Mouse (Mus musculus): ENCODE results near the gene Gm20388. TPM values are rescaled to one million over a fixed set of nuclear protein-coding genes. Genes with fewer than 3 reads are reported as not detected.
A peak's percentile ranks its signal among the peaks of the same experiment; 100 is the strongest.

Gm20388 gene
- polyA plus RNA-seq, 1 experiment from 2014 or later: not detected

- H3K27me3 ChIP-seq (ENCODE audit: control insufficient read depth, insufficient read depth, low read length): no peaks in the 10 kb centered on the region
- 93% methylated on average over 8 of the region's 8 CpGs for WGBS
- no peaks in the 10 kb centered on the region for H3K9me3 ChIP-seq (ENCODE audit: control insufficient read depth, low read length)
- H3K36me3 ChIP-seq (ENCODE audit: control insufficient read depth, insufficient read depth, low read length): no peaks in the 10 kb centered on the region
- H3K4me3 ChIP-seq (ENCODE audit: low read depth, low read length): no peak overlapping the region
- ATAC-seq (ENCODE audit: insufficient number of reproducible peaks, low FRiP score, low TSS enrichment, low read depth) (no peak), DNase-seq (ENCODE audit: low spot score) (no peak)
- H3K4me2 ChIP-seq (ENCODE audit: low read depth, severe bottlenecking): no peak overlapping the region
- no peak overlapping the region for H3K9ac ChIP-seq (ENCODE audit: low read length)
- H3K27ac ChIP-seq (replicated peaks; ENCODE audit: low read depth, low read length): no peak overlapping the region
- peaks cover 14% of the 10 kb centered on the region for H3K4me1 ChIP-seq (ENCODE audit: control insufficient read depth, insufficient read depth, low read length)
Observed at GRCm38 (mm10) chr8:120044907-120045306, 134.3 kb downstream of the Gm20388 start.

DNA sequence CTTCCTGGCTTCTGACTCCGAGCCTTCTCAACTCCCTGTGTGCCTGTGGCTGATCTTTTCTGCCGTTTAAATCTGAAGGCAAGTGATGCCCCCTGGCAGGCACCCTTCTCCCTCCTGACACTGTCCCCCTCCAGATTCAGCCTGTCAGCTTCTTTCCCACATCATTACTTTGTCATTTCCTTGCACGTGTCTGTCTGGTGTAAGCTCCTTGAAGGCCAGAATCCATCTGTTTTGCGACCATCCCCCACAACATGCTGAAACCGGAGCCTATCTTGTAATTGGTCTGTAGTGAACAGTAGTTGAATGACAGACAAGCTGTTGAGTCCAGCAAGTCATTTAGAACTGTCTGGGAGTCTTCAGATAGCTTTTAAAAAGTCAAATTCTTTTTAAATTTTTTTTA is 134.8 kb downstream of the Gm20388 start:
- ATAC-seq (ENCODE audit: insufficient number of reproducible peaks, low FRiP score, low TSS enrichment, low read depth) (no peak), DNase-seq (ENCODE audit: low spot score) (peak; percentile 40)
- H3K27ac ChIP-seq (replicated peaks; ENCODE audit: low read depth, low read length): no peak overlapping the region
- H3K4me2 ChIP-seq (ENCODE audit: low read depth, severe bottlenecking): no peak overlapping the region
- no peaks in the 10 kb centered on the region for H3K9me3 ChIP-seq (ENCODE audit: control insufficient read depth, low read length)
- H3K4me1 ChIP-seq (ENCODE audit: control insufficient read depth, insufficient read depth, low read length): peaks cover 14% of the 10 kb centered on the region
- H3K9ac ChIP-seq (ENCODE audit: low read length): no peak overlapping the region
- no peaks in the 10 kb centered on the region for H3K36me3 ChIP-seq (ENCODE audit: control insufficient read depth, insufficient read depth, low read length)
- no peaks in the 10 kb centered on the region for H3K27me3 ChIP-seq (ENCODE audit: control insufficient read depth, insufficient read depth, low read length)
- WGBS: 33% methylated on average over 5 of the region's 5 CpGs
- H3K4me3 ChIP-seq (ENCODE audit: low read depth, low read length): no peak overlapping the region

GRCm38 (mm10) chr8:120046258-120047020 is 135.8 kb downstream of the Gm20388 start:
- no peak overlapping the region for H3K4me3 ChIP-seq (ENCODE audit: low read depth, low read length)
- DNase-seq (ENCODE audit: low spot score): peak; percentile 37
- no peaks in the 10 kb centered on the region for H3K27me3 ChIP-seq (ENCODE audit: control insufficient read depth, insufficient read depth, low read length)
- no peak overlapping the region for H3K4me2 ChIP-seq (ENCODE audit: low read depth, severe bottlenecking)
- no peaks in the 10 kb centered on the region for H3K36me3 ChIP-seq (ENCODE audit: control insufficient read depth, insufficient read depth, low read length)
- peaks cover 14% of the 10 kb centered on the region for H3K4me1 ChIP-seq (ENCODE audit: control insufficient read depth, insufficient read depth, low read length)
- ATAC-seq (ENCODE audit: insufficient number of reproducible peaks, low FRiP score, low TSS enrichment, low read depth): peak; percentile 47; the same call in 1 of the 2 replicates
- WGBS: 64% methylated on average over 14 of the region's 14 CpGs
- H3K9me3 ChIP-seq (ENCODE audit: control insufficient read depth, low read length): no peaks in the 10 kb centered on the region
- H3K27ac ChIP-seq (replicated peaks; ENCODE audit: low read depth, low read length): 0 out of 2 replicates have a peak overlapping the region, but pooled peaks have one; percentile 15
- H3K9ac ChIP-seq (ENCODE audit: low read length): no peak overlapping the region

GRCm38 (mm10) chr8:120049949-120050348 is 139.3 kb downstream of the Gm20388 start:
- no peak for ATAC-seq (ENCODE audit: insufficient number of reproducible peaks, low FRiP score, low TSS enrichment, low read depth)
- no peaks in the 10 kb centered on the region for H3K27me3 ChIP-seq (ENCODE audit: control insufficient read depth, insufficient read depth, low read length)
- no peaks in the 10 kb centered on the region for H3K36me3 ChIP-seq (ENCODE audit: control insufficient read depth, insufficient read depth, low read length)
- 70% methylated on average over 13 of the region's 13 CpGs for WGBS
- no peaks in the 10 kb centered on the region for H3K9me3 ChIP-seq (ENCODE audit: control insufficient read depth, low read length)
- H3K4me2 ChIP-seq (ENCODE audit: low read depth, severe bottlenecking): no peak overlapping the region
- no peak overlapping the region for H3K9ac ChIP-seq (ENCODE audit: low read length)
- peaks cover 14% of the 10 kb centered on the region for H3K4me1 ChIP-seq (ENCODE audit: control insufficient read depth, insufficient read depth, low read length)
- no peak overlapping the region for H3K27ac ChIP-seq (replicated peaks; ENCODE audit: low read depth, low read length)
- H3K4me3 ChIP-seq (ENCODE audit: low read depth, low read length): no peak overlapping the region
- no peak for DNase-seq (ENCODE audit: low spot score)

GRCm38 (mm10) chr8:120050376-120050775 is 139.7 kb downstream of the Gm20388 start:
- Histone ChIP-seq H3K9ac (ENCODE audit: low read length) (no peak overlapping the region), H3K27me3 (ENCODE audit: control insufficient read depth, insufficient read depth, low read length) (no peaks in the 10 kb centered on the region), H3K36me3 (ENCODE audit: control insufficient read depth, insufficient read depth, low read length) (no peaks in the 10 kb centered on the region), H3K4me3 (ENCODE audit: low read depth, low read length) (no peak overlapping the region), H3K9me3 (ENCODE audit: control insufficient read depth, low read length) (no peaks in the 10 kb centered on the region), H3K4me2 (ENCODE audit: low read depth, severe bottlenecking) (no peak overlapping the region), H3K4me1 (ENCODE audit: control insufficient read depth, insufficient read depth, low read length) (peaks cover 14% of the 10 kb centered on the region), H3K27ac (replicated peaks; ENCODE audit: low read depth, low read length) (no peak overlapping the region)
- no peak for DNase-seq (ENCODE audit: low spot score)
- ATAC-seq (ENCODE audit: insufficient number of reproducible peaks, low FRiP score, low TSS enrichment, low read depth): no peak
- WGBS: 90% methylated on average over 10 of the region's 10 CpGs

- DNase-seq (ENCODE audit: low spot score) (no peak), ATAC-seq (ENCODE audit: insufficient number of reproducible peaks, low FRiP score, low TSS enrichment, low read depth) (no peak)
- H3K27ac ChIP-seq (replicated peaks; ENCODE audit: low read depth, low read length): no peak overlapping the region
Observed at GRCm38 (mm10) chr8:120051006-120051405, 140.4 kb downstream of the Gm20388 start.

GRCm38 (mm10) chr8:120051908-120052307 is 141.3 kb downstream of the Gm20388 start:
- H3K9me3 ChIP-seq (ENCODE audit: control insufficient read depth, low read length): no peaks in the 10 kb centered on the region; the same call in 1 of the 2 replicates

More at GRCm38 (mm10) chr8:120051006-120051405, 140.4 kb downstream of the Gm20388 start:
- no peak overlapping the region for H3K9ac ChIP-seq (ENCODE audit: low read length)
- H3K4me1 ChIP-seq (ENCODE audit: control insufficient read depth, insufficient read depth, low read length): peaks cover 11% of the 10 kb centered on the region
- H3K4me2 ChIP-seq (ENCODE audit: low read depth, severe bottlenecking): no peak overlapping the region
- H3K4me3 ChIP-seq (ENCODE audit: low read depth, low read length): no peak overlapping the region
- H3K9me3 ChIP-seq (ENCODE audit: control insufficient read depth, low read length): no peaks in the 10 kb centered on the region; the same call in 1 of the 2 replicates
- H3K36me3 ChIP-seq (ENCODE audit: control insufficient read depth, insufficient read depth, low read length): no peaks in the 10 kb centered on the region
- H3K27me3 ChIP-seq (ENCODE audit: control insufficient read depth, insufficient read depth, low read length): no peaks in the 10 kb centered on the region
- 43% methylated on average over 4 of the region's 4 CpGs for WGBS

GRCm38 (mm10) chr8:120052318-120052717 is 141.7 kb downstream of the Gm20388 start:
- DNase-seq (ENCODE audit: low spot score): no peak
- Histone ChIP-seq H3K27ac (replicated peaks; ENCODE audit: low read depth, low read length) (no peak overlapping the region), H3K4me3 (ENCODE audit: low read depth, low read length) (no peak overlapping the region), H3K4me2 (ENCODE audit: low read depth, severe bottlenecking) (no peak overlapping the region), H3K9me3 (ENCODE audit: control insufficient read depth, low read length) (no peaks in the 10 kb centered on the region; the same call in 1 of the 2 replicates), H3K9ac (ENCODE audit: low read length) (no peak overlapping the region), H3K4me1 (ENCODE audit: control insufficient read depth, insufficient read depth, low read length) (no peaks in the 10 kb centered on the region), H3K36me3 (ENCODE audit: control insufficient read depth, insufficient read depth, low read length) (no peaks in the 10 kb centered on the region), H3K27me3 (ENCODE audit: control insufficient read depth, insufficient read depth, low read length) (no peaks in the 10 kb centered on the region)
- 82% methylated on average over 8 of the region's 8 CpGs for WGBS
- ATAC-seq (ENCODE audit: insufficient number of reproducible peaks, low FRiP score, low TSS enrichment, low read depth): no peak

More at GRCm38 (mm10) chr8:120051908-120052307, 141.3 kb downstream of the Gm20388 start:
- DNase-seq (ENCODE audit: low spot score) (no peak), ATAC-seq (ENCODE audit: insufficient number of reproducible peaks, low FRiP score, low TSS enrichment, low read depth) (no peak)
- H3K4me3 ChIP-seq (ENCODE audit: low read depth, low read length): no peak overlapping the region
- H3K27ac ChIP-seq (replicated peaks; ENCODE audit: low read depth, low read length): no peak overlapping the region
- 83% methylated on average over 4 of the region's 4 CpGs for WGBS
- H3K4me2 ChIP-seq (ENCODE audit: low read depth, severe bottlenecking): no peak overlapping the region
- H3K36me3 ChIP-seq (ENCODE audit: control insufficient read depth, insufficient read depth, low read length): no peaks in the 10 kb centered on the region
- no peaks in the 10 kb centered on the region for H3K27me3 ChIP-seq (ENCODE audit: control insufficient read depth, insufficient read depth, low read length)
- H3K4me1 ChIP-seq (ENCODE audit: control insufficient read depth, insufficient read depth, low read length): 0 out of 2 replicates have a peak, but pooled peaks cover 4% of the 10 kb centered on the region
- no peak overlapping the region for H3K9ac ChIP-seq (ENCODE audit: low read length)
